Mouse (Mus musculus) c-Kit-negative CD71-positive TER-119-positive erythroid progenitor cells, embryonic 14.5 days (primary cell): ENCODE measurements around the gene Lbhd1.
A peak's percentile ranks its signal among the peaks of the same experiment; 100 is the strongest.
"Not testable (repeated sequence)": the region's sequence is repeated elsewhere in the genome, so short reads cannot be mapped to it uniquely, and the experiment has no call there.

Experiments
- DNase-seq: peaks from one replicate; pipeline ENCODE4 v3.0.0-alpha.2; 2013; ENCODE audit warnings: low read depth, low spot score

The Lbhd1 gene

DNA sequence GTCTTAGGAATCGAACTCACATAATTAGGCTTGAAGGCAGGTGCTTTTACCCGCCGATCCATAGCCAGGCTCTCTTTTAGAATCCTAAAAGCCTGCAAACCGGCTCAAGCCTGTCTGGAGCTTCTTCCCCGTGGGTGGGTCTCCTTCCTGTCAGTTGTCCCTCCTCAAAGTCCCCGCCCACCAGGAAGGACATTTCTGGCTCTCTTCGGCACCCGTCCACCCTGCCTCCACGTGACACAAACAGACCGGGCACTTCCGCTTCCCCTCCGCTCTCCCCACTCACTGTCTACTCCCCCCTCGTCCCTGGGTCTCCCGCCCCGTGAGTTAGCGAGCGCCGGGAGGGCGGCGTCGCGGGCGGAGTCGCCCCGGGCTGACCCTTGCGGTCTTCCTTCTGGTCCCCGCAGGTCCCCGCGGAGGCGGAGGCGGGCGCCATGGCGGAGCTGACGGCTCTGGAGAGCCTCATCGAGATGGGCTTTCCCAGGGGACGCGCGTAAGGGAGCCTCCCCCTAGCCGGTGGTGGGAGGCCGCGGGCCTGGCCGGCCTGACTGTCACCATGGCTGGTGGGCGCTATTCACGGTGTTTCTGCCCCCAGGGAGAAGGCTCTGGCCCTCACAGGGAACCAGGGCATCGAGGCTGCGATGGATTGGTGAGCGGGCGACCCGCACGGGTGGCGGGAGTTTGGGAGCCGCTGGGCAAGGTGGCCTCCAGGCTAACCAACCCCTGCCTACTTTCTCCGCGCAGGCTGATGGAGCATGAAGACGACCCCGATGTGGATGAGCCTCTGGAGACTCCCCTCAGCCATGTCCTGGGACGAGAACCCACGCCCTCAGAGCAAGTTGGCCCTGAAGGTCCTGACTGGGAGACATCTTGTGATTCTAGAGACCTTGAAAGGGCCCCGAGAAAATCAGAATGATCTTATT, 12.0 kb upstream of the Lbhd1 start, which contains the start of gene Ubxn1:
Gene Ubxn1 (plus strand): TSS at position 230 of the 920 bp plus-strand sequence.
- DNase-seq = peak; percentile 88

DNA sequence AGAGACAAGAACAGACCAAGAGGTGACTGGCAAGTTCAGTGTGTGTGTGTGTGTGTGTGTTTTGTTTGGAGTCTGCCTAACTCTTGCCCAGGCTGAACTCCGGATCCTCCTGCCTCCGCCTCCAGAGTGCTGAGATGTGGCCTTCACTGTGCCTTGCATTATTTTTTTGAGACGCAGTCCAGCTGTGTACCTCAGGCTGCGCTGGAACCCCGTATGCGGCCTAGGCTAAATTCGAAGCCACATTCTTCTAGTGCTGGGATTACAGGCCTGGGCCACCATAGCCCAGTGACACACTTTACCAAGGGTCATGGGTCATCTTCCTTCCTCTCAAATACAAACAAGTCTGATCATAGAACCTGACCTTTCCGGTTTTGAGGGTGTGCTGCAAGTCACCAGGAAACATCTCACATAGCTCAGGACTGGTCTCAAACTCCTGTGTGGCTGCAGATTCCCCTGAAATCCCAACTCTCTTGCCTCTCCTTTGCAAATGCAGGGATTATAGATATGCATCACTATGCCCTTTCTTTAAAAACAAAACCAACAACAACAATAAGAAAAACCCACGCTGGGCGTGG, 11.2 kb upstream of the Lbhd1 start:
- peak; percentile 9 for DNase-seq

DNA sequence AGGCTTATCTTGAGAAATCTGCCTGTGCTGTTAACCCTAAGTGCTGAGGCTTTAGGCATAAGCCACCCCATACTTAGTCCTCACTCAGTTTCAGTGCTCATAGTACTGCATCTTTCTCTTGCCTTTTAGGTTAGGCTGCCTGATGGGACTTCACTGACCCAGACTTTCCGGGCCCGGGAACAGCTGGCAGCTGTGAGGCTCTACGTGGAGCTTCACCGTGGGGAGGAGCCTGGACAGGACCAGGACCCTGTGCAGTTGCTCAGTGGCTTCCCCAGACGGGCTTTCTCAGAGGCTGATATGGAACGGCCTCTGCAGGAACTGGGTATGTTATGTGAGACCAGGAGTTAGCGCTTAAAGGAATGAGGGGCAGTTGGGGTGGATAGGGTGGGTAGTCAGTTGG, 8.5 kb upstream of the Lbhd1 start:
- DNase-seq = no peak

DNA sequence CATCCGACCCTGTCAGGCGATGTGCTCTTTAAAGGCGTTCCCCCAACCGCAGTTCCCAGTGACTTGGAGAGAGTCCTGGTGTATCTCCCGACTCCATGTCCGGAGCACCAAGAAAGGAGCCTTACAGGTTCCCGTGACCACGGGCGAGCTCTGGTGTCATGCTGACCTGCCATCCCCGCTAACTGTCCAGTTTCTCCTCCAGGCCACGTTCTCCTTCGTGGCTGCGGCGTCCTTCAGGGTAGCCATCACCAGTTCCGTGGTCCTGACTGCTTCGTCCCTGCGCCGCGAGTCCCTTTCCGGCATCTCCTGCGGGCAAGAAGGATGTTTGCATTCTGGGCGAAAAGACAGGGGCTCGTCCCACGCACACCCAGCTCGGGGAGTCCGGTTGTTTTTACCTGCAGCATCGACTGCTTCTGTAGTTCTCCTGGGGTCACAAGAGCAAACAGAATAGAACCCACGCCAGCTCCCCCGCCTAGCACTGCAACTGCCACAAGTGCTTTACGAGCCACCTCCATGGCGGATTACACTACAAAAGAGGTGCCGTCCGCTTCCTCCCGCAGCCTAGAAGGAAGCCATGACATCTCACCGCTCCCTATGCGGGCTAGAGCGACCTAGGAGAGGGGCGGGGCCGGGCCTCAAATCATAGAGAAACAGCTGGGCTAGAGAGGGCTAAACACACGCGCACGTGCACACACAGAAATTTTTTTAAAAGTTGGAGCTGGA, 3.1 kb upstream of the Lbhd1 start, which contains the start of gene Uqcc3:
Gene Uqcc3 (minus strand): TSS at position 613 of the 723 bp plus-strand sequence.
- peak; percentile 72 for DNase-seq

DNA sequence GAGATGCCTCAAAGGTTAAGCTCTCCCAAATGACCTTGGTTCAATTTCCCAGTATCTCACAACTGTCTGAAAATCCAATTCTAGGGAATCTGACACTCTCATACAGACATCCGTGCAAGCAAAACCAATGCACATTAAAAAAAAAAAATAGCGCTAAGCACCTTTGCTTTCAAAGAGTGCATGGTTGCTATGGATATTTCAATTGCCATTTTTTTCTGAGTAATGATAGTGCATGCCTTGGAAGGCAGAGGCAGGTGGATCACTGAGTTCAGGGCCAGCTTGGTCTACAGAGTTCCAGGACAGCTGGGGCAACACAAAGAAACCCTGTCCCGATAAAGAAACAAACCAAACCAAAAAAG, 2.5 kb upstream of the Lbhd1 start:
- no peak for DNase-seq

DNA sequence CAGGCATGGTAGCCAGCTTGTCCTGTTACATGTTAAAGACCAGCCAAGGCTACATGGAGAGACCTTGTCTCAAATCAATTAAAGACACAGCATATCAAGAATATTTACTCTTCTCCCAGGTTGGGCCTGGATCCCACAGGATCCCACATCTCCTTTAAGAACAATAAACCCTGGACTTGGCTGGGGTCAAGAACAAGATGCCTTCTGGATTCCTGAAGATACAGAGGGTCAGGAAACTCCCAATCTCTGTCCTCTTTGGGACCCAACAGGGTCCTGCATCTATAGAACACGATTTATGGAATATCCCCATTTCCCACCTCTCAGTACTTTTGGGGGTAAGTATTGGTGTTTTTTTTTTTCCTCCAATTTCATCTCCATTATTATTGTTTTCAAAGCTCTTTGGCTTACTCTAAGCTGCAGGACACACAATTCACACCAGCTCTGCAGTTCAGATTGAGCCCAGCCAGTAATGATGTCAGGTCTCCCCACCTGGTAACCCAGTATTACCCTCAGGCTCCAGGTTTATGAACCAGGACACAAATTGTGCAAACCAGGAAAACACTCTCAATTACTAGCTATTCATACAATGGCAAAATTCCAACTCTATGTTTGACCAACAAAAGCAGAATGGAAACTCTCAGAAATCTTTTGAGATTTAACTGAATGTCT, 3.5 kb downstream of the Lbhd1 start:
- DNase-seq = no peak

DNA sequence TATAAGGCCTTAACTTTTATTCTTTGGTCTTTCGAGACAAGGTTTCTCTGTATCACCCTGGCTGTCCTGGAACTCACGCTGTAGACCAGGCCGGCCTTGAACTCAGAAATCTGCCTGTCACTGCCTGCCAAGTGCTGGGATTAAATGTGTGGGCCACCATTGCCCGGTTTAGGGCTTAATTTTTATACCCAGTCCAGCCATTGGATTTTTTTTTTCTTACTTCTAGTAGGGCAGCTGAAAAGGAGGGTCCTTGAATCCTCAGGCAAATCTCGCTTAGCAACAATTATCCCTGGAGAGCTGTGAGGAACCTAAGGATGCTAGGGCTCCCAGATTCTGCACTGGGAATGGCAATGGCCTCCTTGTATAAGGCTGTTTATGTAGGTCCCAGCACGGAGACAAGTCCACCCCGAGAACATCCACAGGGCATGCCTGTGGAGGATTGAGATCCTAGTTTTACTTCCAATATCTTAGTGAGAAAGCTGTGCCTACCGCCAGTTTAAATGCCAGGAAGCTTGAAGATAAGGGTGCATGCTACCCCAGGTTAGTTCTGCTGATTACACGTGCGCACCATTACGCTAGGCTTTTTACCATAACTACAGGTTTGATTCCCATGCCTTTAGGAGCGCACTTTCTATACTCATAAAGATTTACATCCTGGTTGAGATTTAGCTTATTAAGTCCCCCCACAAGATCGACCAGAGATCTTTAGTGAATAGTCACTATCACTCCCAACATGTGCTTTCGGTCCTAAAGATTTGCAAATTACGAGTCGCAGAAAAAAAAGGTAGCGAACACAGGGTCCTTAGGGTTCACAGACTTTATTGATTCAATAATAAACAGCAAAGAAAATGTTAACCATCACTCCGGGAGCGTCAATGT, 4.3 kb downstream of the Lbhd1 start:
- DNase-seq = peak; percentile 28

DNA sequence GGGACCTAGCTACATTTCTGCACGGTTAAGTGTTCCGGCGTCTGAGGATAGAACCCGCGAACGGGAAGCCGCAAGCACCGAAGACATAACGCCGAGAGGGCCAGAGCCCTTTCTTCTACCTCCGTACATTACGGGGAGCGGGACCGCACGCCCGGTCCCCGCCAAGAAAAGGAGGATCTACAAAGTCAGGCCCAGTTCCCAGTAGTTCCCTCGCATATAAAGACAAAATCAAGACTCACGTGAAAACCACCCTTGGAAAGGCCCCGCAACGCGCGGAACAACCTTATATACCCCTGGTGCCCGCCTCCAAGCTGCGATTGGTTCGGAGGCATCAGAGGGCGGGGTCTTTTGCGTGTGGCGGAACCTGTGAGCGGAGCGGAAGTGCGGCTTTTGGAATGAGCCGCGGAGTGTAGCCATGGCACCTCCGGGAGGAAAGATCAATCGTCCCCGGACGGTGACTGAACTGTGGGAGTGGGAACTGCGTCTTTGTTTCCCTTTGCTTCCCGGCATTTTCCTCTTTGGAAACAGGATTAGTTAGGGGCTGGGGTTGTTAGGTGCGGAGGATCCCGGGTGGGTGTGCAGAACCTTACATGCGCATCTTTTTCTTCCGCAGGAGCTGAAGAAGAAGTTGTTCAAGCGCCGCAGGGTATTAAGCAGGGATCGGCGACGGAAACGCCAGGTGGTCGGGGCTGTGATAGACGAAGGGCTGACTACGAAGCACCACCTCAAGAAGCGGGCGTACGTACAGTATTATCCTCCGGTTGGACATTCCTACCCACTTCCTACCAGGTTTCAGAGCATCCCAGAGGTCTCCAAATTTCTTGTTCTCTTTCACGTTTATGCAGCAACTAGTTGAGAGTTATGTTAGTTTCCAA, 5.2 kb downstream of the Lbhd1 start, which contains the start of the genes 1810009A15Rik and Gm49416:
Gene 1810009A15Rik (plus strand): TSS at position 343 of the 875 bp plus-strand sequence.
Gene Gm49416 (plus strand): TSS at position 416 of the 875 bp plus-strand sequence.
- peak; percentile 93 for DNase-seq

DNA sequence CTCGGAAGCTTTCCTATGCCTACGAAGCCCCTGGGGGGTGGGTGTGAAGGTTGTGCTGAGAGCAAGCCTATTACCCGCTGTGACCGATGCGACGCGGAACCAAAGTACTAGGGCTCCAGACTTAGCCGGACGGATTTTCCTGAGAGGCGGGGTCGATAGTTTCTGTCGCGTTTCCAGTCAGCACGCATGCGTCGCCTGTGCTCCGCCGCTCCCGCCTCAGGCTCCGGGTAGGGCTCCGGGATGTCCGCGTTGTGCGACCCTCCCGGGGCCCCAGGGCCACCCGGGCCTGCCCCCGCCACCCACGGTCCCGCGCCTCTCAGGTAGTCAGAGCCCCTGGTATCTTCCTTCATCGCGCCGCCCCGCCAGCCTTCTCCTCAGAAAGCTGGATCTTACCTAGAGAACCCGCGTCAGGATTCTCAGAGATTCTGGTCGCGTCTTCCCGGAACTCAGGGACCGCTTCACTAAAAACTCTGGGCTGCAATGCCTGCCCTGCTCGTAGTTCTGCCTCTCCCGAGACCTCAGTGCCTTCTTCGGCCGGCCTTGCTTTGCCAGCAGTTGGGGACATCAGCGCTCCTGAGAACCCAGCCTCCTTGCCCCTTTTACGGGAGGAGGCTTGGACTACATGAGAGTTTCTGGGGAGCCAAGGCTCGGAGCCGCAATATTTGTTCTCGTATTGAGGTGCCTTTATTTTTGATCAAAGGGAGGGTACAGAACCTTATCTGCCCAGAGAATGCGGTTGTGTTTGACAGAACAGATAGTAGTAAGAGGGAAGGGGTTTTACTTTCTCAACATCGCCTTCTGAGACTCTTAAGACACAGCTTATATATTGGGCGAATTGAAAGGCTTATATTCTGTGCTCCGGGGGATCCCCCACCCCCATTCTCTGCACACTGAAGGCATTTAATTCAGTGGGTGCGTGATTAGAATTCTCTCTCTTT, 9.6 kb downstream of the Lbhd1 start, which contains the start of gene Ints5:
Gene Ints5 (plus strand): TSS at position 177 of the 938 bp plus-strand sequence.
- peak; percentile 82 for DNase-seq

DNA sequence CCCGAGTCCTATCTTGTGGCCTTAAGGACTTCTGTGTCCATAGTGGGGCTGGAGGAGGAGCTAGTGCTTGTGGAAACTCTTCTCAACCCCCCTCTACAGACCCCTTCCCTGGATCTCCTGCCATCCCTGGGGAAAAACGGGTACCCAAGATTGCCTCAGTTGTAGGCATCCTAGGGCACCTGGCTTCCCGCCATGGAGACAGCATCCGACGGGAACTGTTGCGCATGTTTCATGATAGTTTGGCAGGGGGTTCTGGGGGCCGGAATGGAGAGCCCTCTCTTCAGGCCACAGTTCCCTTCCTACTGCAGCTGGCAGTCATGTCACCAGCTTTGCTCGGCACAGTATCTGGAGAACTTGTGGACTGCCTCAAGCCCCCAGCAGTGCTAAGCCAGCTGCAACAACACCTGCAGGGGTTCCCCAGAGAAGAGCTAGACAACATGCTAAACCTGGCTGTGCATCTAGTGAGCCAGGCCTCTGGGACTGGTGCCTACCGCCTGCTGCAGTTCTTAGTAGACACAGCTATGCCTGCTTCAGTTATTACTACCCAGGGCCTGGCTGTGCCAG, 11.9 kb downstream of the Lbhd1 start:
- no peak for DNase-seq

DNA sequence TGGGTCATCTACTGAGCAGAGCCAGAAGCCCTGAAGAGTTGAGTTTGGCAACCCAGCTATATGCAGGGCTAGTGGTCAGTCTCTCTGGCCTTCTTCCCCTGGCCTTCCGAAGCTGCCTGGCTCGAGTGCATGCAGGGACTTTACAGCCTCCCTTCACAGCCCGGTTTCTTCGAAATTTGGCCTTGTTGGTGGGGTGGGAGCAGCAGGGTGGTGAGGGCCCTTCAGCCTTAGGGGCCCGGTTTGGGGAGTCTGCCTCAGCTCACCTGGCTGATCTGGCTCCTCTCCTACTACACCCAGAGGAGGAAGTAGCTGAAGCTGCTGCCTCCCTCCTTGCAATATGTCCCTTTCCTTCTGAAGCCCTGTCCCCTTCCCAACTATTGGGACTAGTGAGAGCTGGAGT, 12.7 kb downstream of the Lbhd1 start:
- not testable (repeated sequence) for DNase-seq

DNA sequence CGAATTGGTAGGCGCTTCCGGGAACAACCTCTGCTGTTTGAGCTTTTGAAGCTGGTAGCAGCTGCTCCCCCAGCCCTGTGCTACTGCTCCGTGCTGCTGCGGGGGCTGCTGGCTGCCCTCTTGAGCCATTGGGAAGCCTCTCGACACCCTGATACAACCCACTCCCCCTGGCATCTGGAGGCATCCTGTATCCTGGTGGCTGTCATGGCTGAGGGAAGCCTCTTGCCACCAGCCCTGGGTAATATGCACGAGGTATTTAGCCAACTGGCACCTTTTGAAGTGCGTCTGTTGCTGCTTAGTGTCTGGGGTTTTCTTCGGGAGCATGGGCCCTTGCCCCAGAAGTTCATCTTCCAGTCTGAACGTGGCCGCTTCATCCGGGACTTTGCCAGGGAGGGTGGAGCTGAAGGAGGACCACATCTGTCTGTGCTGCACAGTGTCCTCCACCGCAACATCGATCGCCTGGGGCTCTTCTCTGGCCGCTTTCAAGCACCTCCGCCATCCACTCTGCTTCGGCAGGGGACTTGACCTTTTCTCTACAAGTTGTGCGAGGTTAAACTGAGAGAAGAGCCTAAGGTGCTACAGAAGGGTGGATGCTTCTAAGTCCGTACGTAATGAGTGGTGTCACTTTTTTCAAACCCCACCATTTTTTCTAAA, 13.8 kb downstream of the Lbhd1 start:
- not testable (repeated sequence) for DNase-seq

DNA sequence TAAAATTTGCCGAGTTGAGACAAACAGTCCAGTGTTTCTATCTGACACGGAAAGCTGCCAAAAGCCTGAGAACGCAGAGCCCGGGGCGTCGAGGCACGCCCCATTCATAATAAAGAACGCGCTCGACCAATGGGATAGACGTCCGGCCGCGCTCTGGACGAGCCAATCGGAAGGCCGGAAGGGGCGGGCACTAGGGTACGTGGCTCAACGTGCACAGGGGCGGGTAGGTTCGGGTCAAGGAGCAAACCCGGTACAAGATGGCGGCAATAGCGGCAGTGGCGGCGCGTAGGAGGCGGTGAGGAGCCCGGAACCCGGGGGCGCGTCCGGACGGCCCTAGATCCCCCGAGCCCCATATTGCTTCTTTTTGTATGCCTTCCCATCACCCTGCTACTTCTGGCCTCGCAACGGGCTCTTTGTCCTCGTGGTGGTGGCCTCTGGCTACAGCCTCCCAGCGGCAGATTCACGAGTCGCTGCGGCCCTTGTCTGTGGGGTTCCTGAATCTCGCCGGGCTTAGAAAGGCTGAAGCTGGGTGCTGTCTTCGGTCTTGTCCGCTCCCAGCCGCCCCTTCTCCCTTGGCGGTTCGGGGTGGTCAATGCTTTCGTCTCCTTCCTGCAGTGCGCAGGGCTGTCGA, 14.4 kb downstream of the Lbhd1 start, which contains the start of gene Ganab:
Gene Ganab (plus strand): TSS at position 207 of the 631 bp plus-strand sequence.
- peak; percentile 95 for DNase-seq

DNA sequence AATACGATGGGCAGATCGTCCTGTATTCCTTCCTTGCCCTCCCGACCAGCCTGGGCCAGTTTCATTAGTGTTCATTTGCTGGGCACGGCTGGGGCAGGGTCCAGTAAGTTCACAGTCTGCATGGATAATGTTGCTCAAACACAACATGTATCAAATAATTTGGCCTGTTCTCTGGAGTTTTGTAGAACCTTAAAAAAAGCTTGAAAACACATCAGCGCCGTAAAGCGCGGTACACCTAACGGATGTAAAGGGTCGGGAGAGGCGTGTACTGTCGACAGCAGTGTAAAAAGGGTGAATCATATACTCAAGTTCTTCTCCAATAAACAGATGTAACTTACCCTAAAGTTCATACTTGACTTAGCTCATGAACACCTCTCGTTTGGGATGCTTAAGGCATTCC, 15.0 kb downstream of the Lbhd1 start:
- no peak for DNase-seq

DNA sequence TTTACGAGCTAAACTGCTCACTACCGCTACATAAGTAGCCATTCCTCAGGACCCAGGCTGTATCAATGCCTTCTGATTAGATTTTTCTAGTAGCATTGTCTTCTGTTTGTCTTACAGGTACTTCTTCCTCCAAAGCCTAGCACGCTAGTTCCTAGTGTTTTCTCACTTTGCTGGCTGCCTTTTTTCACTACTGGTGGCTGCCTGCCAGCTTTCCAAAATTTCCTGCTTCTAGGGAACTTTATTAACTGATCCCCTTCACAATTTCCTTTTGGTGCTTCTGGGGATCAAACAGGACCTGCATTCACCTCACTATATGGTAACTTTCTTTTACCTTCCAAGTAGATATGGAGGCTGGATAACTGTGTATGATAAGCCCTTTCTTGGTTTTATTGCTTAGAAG, 15.5 kb downstream of the Lbhd1 start:
- no peak for DNase-seq

DNA sequence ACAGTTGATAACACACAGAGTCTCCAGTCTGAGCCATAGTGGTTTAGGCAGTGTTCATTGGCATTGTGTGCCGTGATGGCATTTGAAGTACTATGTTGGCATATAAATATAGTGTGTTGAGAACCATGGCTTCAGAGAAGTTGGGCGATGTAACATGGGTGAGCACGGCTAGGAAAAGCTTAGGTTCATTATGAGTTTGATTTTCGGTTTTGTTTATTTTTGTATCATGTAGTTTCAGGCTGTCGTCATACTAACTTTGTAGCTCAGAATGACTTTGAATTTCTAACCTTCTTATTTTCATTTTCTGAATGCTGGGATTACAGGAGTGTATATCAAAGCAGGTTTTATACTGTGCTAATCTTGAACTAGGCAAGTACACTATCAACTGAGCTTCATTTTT, 19.9 kb downstream of the Lbhd1 start:
- DNase-seq = no peak

DNA sequence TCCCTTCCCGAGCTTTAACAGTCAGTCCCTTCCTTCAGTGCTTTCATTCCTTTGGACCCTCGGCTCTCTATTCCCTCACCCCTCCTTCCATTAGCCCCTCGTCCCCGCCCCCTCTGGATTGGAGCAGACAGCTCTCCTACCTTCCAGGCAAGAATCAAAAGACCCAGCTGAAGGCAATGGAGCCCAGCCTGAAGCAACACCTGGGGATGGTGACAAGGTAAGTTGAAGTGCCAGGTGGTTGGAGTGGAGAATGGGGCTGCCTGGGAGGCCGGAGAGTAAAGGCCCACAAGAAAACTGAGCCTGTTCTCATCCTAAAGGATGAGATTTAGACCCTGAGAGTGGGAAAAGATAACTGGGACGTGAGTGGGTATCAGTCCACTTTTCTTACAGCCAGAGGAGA, 25.0 kb downstream of the Lbhd1 start:
- DNase-seq = no peak
